Comparison of ENCODE assay signal across 21 mouse cellular contexts in the genomic region with DNA sequence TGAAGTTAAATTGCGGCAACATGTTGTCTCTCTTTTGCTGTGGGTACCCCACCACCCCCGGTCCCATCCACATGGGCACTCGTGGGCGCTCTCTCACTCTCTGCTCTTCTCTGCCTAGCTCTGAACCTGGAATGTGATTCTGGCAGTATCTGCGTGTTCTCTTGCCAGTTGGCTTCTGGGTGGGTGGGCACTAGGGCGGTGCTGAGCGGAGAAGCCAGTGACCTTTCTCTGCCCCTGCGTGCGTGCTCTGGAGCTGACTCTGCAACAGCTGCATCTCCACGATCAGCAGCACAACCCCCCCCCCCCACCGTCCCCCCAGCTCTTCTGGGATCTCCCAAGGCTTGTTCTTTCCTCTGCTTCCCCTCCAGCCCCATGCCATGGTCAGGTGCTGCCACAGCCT.
DNase-seq lines count a peak whose midpoint lies in the region; ATAC-seq and TF ChIP-seq lines count a peak whose summit lies in the region.
"Had no signal": no experiment of that assay in that cellular context is flagged by ENCODE, and none has a peak within 500 bp of the region (broad histone marks: within the 10 kb centered on the region; RNA-seq: fewer than 3 reads in every experiment).

No protein-coding gene starts in this region.

- no peaks in the 10 kb centered on the region for H3K4me1 ChIP-seq in limb, embryonic 14.5 days (ENCODE audit: control insufficient read depth, insufficient read depth, low read length)
- H3K4me1 ChIP-seq: embryonic facial prominence, embryonic 13.5 days had no signal

- ATAC-seq in limb, embryonic 14.5 days (ENCODE audit: low FRiP score, low read depth), result peak; percentile 62
- ATAC-seq: forebrain, postnatal 0 days; hindbrain, postnatal 0 days; intestine, postnatal 0 days; liver, postnatal 0 days had no signal

- DNase-seq in gastrocnemius, postnatal 14 days, result peak; percentile 26
- no peak for DNase-seq in gastrocnemius, adult 8-10 months (ENCODE audit: low spot score in 2 of 2)
- DNase-seq in left cerebral cortex, postnatal 4 days, result peak; percentile 20
- no peak for DNase-seq in left cerebral cortex, postnatal 25 days (ENCODE audit: low spot score in 2 of 2)
- peak; percentile 19 to 61 for DNase-seq in heart, postnatal 14 days
- DNase-seq in limb, embryonic 14.5 days (ENCODE audit: low spot score), result peak; percentile 30
- no peak for DNase-seq in B cell, adult 2 months
- DNase-seq: adrenal gland, adult 2 months; cerebellum, adult 9-10 months; forebrain, postnatal 0 days; kidney, postnatal 4 days; liver; liver, postnatal 0 days; lung, postnatal 4 days; right cerebral cortex, adult 18-20 months; thymus, postnatal 14 days had no signal

- H3K9ac ChIP-seq in limb, embryonic 14.5 days (ENCODE audit: low read depth, low read length, severe bottlenecking), result no peak overlapping the region
- H3K9ac ChIP-seq: embryonic facial prominence, embryonic 13.5 days; forebrain, postnatal 0 days; heart, embryonic 15.5 days; kidney, embryonic 15.5 days; liver, postnatal 0 days had no signal

- H3K4me3 ChIP-seq in limb, embryonic 14.5 days (replicated peaks; ENCODE audit: low read length), result no peak overlapping the region
- H3K4me3 ChIP-seq: embryonic facial prominence, embryonic 13.5 days; heart, embryonic 15.5 days; kidney, embryonic 15.5 days had no signal

- no peaks in the 10 kb centered on the region for H3K27me3 ChIP-seq in limb, embryonic 14.5 days (ENCODE audit: control insufficient read depth, insufficient read depth, low read length)
- H3K27me3 ChIP-seq: embryonic facial prominence, embryonic 13.5 days; heart, embryonic 15.5 days; kidney, embryonic 15.5 days had no signal

- 60% methylated on average over 11 of the region's 11 CpGs for WGBS in limb, embryonic 14.5 days

- no peak overlapping the region for H3K27ac ChIP-seq in limb, embryonic 14.5 days (replicated peaks; ENCODE audit: low read depth, low read length)
- H3K27ac ChIP-seq: embryonic facial prominence, embryonic 13.5 days; heart, embryonic 15.5 days; hindbrain, postnatal 0 days; kidney, embryonic 15.5 days had no signal

- TF ChIP-seq POLR2A in limb, embryonic 14.5 days (IDR thresholded peaks at IDR 0.05; ENCODE audit: borderline replicate concordance, extremely low read depth, insufficient read depth, insufficient read length), result no peak

- no peaks in the 10 kb centered on the region for H3K9me3 ChIP-seq in limb, embryonic 14.5 days (ENCODE audit: control insufficient read depth, low read length)
- H3K9me3 ChIP-seq: embryonic facial prominence, embryonic 13.5 days; heart, embryonic 15.5 days; kidney, embryonic 15.5 days had no signal

- no peaks in the 10 kb centered on the region for H3K36me3 ChIP-seq in limb, embryonic 14.5 days (ENCODE audit: control insufficient read depth, insufficient read depth, low read length)
- H3K36me3 ChIP-seq: embryonic facial prominence, embryonic 13.5 days; heart, embryonic 15.5 days; kidney, embryonic 15.5 days had no signal

- H3K4me2 ChIP-seq in limb, embryonic 14.5 days (replicated peaks; ENCODE audit: low read depth, low read length, severe bottlenecking), result no peak overlapping the region
- H3K4me2 ChIP-seq: embryonic facial prominence, embryonic 13.5 days; heart, embryonic 15.5 days; kidney, embryonic 15.5 days had no signal

- intact Hi-C loops in gastrocnemius, postnatal 14 days (cut with DNase I; ENCODE audit: low total_unique reads), result no loop called here
- intact Hi-C loops in left cerebral cortex, postnatal 4 days (cut with DNase I), result no loop called here
- intact Hi-C loops in left cerebral cortex, postnatal 25 days (cut with DNase I), result no loop called here
- intact Hi-C loops in heart, postnatal 14 days (cut with DNase I), result no loop called here

Comparison
In these comparisons a context has a peak if more than half of its experiments do, and no peak if none do; other contexts are left out.
1. DNase-seq: peak in gastrocnemius, postnatal 14 days (single experiment), left cerebral cortex, postnatal 4 days (single experiment), heart, postnatal 14 days (2 of 2) and limb, embryonic 14.5 days (single experiment); none in gastrocnemius, adult 8-10 months (0 of 2), left cerebral cortex, postnatal 25 days (0 of 2) and B cell, adult 2 months (0 of 2).